Mouse (Mus musculus) thymus, adult 2 months (tissue): ENCODE data around the gene Maats1.

ENCODE experiments used
- CTCF ChIP-seq: fragments of 200-500 bp; IDR thresholded peaks from 2 replicates; pipeline ENCODE4 v1.5.1; 2012; ENCODE audit warnings: mild to moderate bottlenecking, control low read depth, low read length, moderate library complexity, borderline replicate concordance; ENCODE audit not compliant: control insufficient read depth, poor library complexity, insufficient read depth; ENCODE audit errors: extremely low read depth
- POLR2A ChIP-seq: fragments of 200-500 bp; IDR thresholded peaks from 2 replicates; pipeline ENCODE4 v1.6.1; 2012; ENCODE audit warnings: mild to moderate bottlenecking, low read length, control low read depth, moderate library complexity; ENCODE audit not compliant: control insufficient read depth, poor library complexity, insufficient read depth; ENCODE audit errors: extremely low read depth

DNA sequence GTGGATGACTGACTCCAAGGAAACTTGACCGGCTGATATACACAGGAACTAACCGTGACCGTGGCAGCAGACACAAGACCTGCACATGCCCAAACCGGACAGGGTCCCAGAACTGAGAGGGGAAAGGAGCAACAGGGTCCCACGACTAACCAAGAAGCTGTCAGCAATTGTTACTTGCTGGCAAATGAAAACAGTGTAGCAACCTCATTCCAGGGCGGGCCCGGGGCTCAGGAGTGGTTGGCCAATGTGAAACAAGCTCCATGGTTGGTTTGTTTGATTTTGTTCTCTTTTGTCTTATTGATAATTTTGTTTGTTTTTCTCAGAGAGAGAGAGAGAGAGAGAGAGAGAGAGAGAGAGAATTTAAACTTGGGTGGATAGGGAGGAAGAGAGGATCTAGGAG lies 61.0 kb downstream of the Maats1 start:
- no peak for TF ChIP-seq POLR2A
- TF ChIP-seq CTCF: no peak
